Mouse (Mus musculus): ENCODE data around the gene Pcdh19. TPM values are rescaled to one million over a fixed set of nuclear protein-coding genes. Genes with fewer than 3 reads are reported as not detected.
A peak's percentile ranks its signal among the peaks of the same experiment; 100 is the strongest.

The Pcdh19 gene
- polyA plus RNA-seq, 1 experiment from 2014 or later, result 18.8 TPM

- Histone ChIP-seq H3K4me3 (ENCODE audit: low read length) (peak overlapping the region; percentile 58), H3K27ac (ENCODE audit: low read depth, low read length) (no peak overlapping the region), H3K9me3 (ENCODE audit: control insufficient read depth, low read length) (no peaks in the 10 kb centered on the region; the same call in 1 of the 2 replicates), H3K36me3 (ENCODE audit: control insufficient read depth, insufficient read depth, low read length) (no peaks in the 10 kb centered on the region), H3K4me2 (ENCODE audit: low read length) (peak overlapping the region; percentile 71), H3K9ac (ENCODE audit: low read depth, low read length) (no peak overlapping the region), H3K4me1 (ENCODE audit: control insufficient read depth, insufficient read depth, low read depth, low read length) (no peaks in the 10 kb centered on the region), H3K27me3 (replicated peaks; ENCODE audit: control insufficient read depth, insufficient read depth, low read length) (no peaks in the 10 kb centered on the region)
- ATAC-seq, result no peak
- 42% methylated on average over 3 of the region's 3 CpGs for WGBS
These were observed 4.8 kb downstream of the Pcdh19 start for GRCm38 (mm10) chrX:133683961-133684360.

DNA sequence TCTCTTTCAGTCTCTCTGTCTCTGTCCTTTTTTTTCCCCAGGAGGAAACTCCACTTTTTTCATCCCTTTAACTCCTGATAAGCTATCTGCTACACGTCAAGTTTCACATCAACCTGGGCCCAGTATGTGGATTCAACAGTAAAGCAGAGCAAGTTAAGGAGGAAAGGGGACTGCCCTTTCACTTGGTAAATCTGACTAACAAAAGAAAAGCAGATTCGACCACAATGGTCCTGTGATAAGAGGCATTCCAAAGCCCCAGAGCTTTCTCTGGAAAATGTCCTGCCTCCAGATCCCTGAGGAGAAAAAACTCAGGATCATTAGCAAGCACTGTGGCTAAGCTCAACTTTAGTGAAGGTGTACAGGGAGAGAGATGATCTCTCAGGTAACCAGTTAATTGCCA is 13.7 kb downstream of the Pcdh19 start:
- Histone ChIP-seq H3K4me1 (ENCODE audit: control insufficient read depth, insufficient read depth, low read depth, low read length) (no peaks in the 10 kb centered on the region), H3K27ac (ENCODE audit: low read depth, low read length) (no peak overlapping the region), H3K4me2 (ENCODE audit: low read length) (no peak overlapping the region), H3K27me3 (replicated peaks; ENCODE audit: control insufficient read depth, insufficient read depth, low read length) (no peaks in the 10 kb centered on the region), H3K36me3 (ENCODE audit: control insufficient read depth, insufficient read depth, low read length) (no peaks in the 10 kb centered on the region), H3K9me3 (ENCODE audit: control insufficient read depth, low read length) (no peaks in the 10 kb centered on the region), H3K4me3 (ENCODE audit: low read length) (no peak overlapping the region), H3K9ac (ENCODE audit: low read depth, low read length) (no peak overlapping the region)
- WGBS, result 21% methylated on average over 2 of the region's 2 CpGs
- no peak for ATAC-seq

DNA sequence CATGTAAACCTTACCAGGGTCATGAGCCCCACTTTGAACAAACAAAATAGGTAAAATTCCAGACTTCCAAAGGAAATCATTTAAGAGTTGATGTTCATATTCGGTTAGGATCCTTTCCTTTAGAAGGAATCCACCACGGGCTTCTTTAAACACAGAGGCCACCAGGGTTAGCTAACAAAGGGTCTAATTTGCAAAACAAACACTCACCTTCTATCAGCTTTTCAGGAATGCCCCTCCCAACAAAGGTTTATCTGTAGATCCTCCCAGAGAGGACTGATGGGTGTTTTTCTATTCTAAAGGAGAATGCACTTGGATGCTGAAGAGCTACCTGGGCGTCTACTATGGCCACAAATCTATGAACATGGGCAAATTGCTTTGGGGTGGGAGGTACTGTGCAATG is 15.0 kb downstream of the Pcdh19 start:
- WGBS, result 31% methylated on average over 3 of the region's 3 CpGs

DNA sequence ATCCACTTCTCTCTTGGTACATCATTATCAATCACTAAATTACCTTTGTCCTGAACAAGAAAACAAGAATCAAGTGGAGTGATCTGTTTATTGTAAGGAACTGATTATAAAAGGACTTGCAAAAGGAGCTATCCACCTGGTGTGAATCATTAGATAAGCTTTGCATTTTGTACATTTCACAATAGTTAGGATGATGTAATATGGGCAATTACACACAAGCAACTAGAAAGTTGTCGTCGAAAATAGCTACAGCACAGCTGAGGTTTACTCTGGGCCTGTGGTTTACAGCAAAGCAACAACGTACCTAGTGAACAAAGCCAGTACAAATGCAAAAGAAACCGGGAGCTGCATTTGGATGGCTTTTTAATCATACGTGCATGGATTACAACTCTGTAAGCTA is 28.7 kb downstream of the Pcdh19 start:
- Histone ChIP-seq H3K4me1 (ENCODE audit: control insufficient read depth, insufficient read depth, low read depth, low read length) (no peaks in the 10 kb centered on the region; the same call in 1 of the 2 replicates), H3K4me2 (ENCODE audit: low read length) (no peak overlapping the region), H3K27me3 (replicated peaks; ENCODE audit: control insufficient read depth, insufficient read depth, low read length) (no peaks in the 10 kb centered on the region; the same call in 1 of the 2 replicates), H3K27ac (ENCODE audit: low read depth, low read length) (no peak overlapping the region), H3K36me3 (ENCODE audit: control insufficient read depth, insufficient read depth, low read length) (no peaks in the 10 kb centered on the region), H3K4me3 (ENCODE audit: low read length) (no peak overlapping the region), H3K9me3 (ENCODE audit: control insufficient read depth, low read length) (no peaks in the 10 kb centered on the region), H3K9ac (ENCODE audit: low read depth, low read length) (no peak overlapping the region)
- ATAC-seq, result no peak
- WGBS, result 65% methylated on average over 5 of the region's 5 CpGs

More for the DNA sequence above, 15.0 kb downstream of the Pcdh19 start:
- no peaks in the 10 kb centered on the region for H3K27me3 ChIP-seq (replicated peaks; ENCODE audit: control insufficient read depth, insufficient read depth, low read length)
- no peak overlapping the region for H3K9ac ChIP-seq (ENCODE audit: low read depth, low read length)
- H3K4me2 ChIP-seq (ENCODE audit: low read length), result no peak overlapping the region
- H3K9me3 ChIP-seq (ENCODE audit: control insufficient read depth, low read length), result no peaks in the 10 kb centered on the region
- no peaks in the 10 kb centered on the region for H3K4me1 ChIP-seq (ENCODE audit: control insufficient read depth, insufficient read depth, low read depth, low read length)
- no peak overlapping the region for H3K27ac ChIP-seq (ENCODE audit: low read depth, low read length)
- no peaks in the 10 kb centered on the region for H3K36me3 ChIP-seq (ENCODE audit: control insufficient read depth, insufficient read depth, low read length)
- no peak for ATAC-seq
- H3K4me3 ChIP-seq (ENCODE audit: low read length), result no peak overlapping the region

GRCm38 (mm10) chrX:133657308-133658302 is 31.2 kb downstream of the Pcdh19 start:
- Histone ChIP-seq H3K4me3 (ENCODE audit: low read length) (peak overlapping the region; percentile 18; the same call in 1 of the 2 replicates), H3K36me3 (ENCODE audit: control insufficient read depth, insufficient read depth, low read length) (no peaks in the 10 kb centered on the region), H3K4me2 (ENCODE audit: low read length) (peak overlapping the region; percentile 43), H3K4me1 (ENCODE audit: control insufficient read depth, insufficient read depth, low read depth, low read length) (no peaks in the 10 kb centered on the region; the same call in 1 of the 2 replicates), H3K27me3 (replicated peaks; ENCODE audit: control insufficient read depth, insufficient read depth, low read length) (no peaks in the 10 kb centered on the region; the same call in 1 of the 2 replicates), H3K9ac (ENCODE audit: low read depth, low read length) (no peak overlapping the region), H3K27ac (ENCODE audit: low read depth, low read length) (no peak overlapping the region), H3K9me3 (ENCODE audit: control insufficient read depth, low read length) (no peaks in the 10 kb centered on the region)
- 17% methylated on average over 9 of the region's 9 CpGs for WGBS
- peak; percentile 61 for ATAC-seq

DNA sequence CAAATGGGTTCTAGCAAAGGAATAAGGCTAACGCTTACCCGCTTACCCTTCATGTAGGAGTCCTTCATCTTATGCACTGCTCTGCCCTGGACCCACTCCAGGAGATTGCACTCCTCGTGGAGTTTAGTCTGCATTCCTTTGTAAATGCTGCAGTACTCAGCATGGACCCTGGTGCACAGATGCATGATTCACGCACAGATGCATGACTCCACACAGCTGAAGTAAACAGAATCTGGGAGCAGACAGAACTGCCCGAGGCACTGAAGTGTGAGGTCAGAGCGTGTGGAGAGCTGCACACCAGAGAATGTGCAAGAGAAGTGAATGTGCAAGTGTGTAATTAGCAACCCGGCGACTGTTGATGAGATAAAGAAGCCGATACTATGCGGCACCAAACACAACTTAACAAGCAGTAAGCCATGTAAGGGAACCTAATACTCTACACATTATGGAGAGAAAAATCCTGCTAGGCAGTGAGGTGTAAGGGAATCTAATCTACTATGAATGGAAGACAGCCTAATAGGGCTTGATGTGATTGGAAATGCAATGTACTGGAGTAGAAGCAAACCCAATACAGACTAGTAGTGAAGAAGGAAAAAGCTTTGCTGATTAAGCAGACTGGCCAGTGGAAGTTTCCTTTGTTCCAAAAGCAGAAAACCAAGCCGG is 32.8 kb downstream of the Pcdh19 start:
- Histone ChIP-seq H3K9me3 (ENCODE audit: control insufficient read depth, low read length) (no peaks in the 10 kb centered on the region), H3K36me3 (ENCODE audit: control insufficient read depth, insufficient read depth, low read length) (no peaks in the 10 kb centered on the region), H3K27me3 (replicated peaks; ENCODE audit: control insufficient read depth, insufficient read depth, low read length) (no peaks in the 10 kb centered on the region; the same call in 1 of the 2 replicates), H3K4me3 (ENCODE audit: low read length) (no peak overlapping the region), H3K9ac (ENCODE audit: low read depth, low read length) (no peak overlapping the region), H3K27ac (ENCODE audit: low read depth, low read length) (no peak overlapping the region), H3K4me2 (ENCODE audit: low read length) (no peak overlapping the region), H3K4me1 (ENCODE audit: control insufficient read depth, insufficient read depth, low read depth, low read length) (no peaks in the 10 kb centered on the region; the same call in 1 of the 2 replicates)
- ATAC-seq, result peak; percentile 76
- 55% methylated on average over 11 of the region's 11 CpGs for WGBS

DNA sequence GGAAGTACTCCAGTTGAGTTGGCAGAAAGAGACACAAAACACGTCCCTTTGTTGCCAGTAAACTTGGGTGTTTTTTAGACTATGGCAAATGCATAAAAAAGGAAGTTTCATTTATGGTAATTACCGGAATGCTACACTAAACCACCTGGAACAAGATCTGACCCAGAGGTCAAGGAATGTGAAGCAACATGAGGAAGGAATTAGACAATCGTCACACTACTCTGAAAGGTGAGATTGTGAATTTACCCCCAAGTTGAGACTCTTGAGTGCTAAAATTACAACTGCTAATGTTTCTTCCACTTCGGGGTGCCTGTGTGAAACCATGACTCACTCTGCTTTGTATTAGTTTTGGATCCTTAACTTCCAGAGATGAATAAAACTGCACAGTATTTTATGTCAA is 33.6 kb downstream of the Pcdh19 start:
- no peaks in the 10 kb centered on the region for H3K36me3 ChIP-seq (ENCODE audit: control insufficient read depth, insufficient read depth, low read length)
- no peak overlapping the region for H3K9ac ChIP-seq (ENCODE audit: low read depth, low read length)
- H3K27me3 ChIP-seq (replicated peaks; ENCODE audit: control insufficient read depth, insufficient read depth, low read length), result no peaks in the 10 kb centered on the region; the same call in 1 of the 2 replicates
- H3K4me2 ChIP-seq (ENCODE audit: low read length), result no peak overlapping the region
- no peak for ATAC-seq
- no peaks in the 10 kb centered on the region; the same call in 1 of the 2 replicates for H3K4me1 ChIP-seq (ENCODE audit: control insufficient read depth, insufficient read depth, low read depth, low read length)
- H3K27ac ChIP-seq (ENCODE audit: low read depth, low read length), result no peak overlapping the region
- no peaks in the 10 kb centered on the region for H3K9me3 ChIP-seq (ENCODE audit: control insufficient read depth, low read length)
- no peak overlapping the region for H3K4me3 ChIP-seq (ENCODE audit: low read length)
- 70% methylated on average over 4 of the region's 4 CpGs for WGBS

DNA sequence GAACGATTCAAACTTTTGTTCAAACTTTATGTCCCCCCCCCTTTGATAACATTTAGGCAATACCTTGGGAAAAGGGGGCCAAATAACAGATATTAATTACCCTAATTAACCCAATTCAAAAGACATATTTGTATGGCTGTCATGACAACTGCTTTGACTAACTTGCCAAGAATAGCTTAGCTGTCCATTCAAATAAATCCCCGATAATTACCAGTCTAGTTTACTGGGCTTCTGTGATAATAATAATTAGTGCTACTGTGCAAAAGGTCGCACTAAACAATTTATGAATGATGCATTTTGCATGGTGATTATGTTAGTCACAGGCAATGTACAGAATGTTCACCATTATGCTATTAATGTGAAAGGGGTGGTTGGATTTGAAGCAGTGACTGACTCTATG is 35.7 kb downstream of the Pcdh19 start:
- no peak for ATAC-seq
- Histone ChIP-seq H3K27ac (ENCODE audit: low read depth, low read length) (no peak overlapping the region), H3K9me3 (ENCODE audit: control insufficient read depth, low read length) (no peaks in the 10 kb centered on the region), H3K4me2 (ENCODE audit: low read length) (no peak overlapping the region), H3K4me3 (ENCODE audit: low read length) (no peak overlapping the region), H3K4me1 (ENCODE audit: control insufficient read depth, insufficient read depth, low read depth, low read length) (no peaks in the 10 kb centered on the region), H3K27me3 (replicated peaks; ENCODE audit: control insufficient read depth, insufficient read depth, low read length) (no peaks in the 10 kb centered on the region), H3K9ac (ENCODE audit: low read depth, low read length) (no peak overlapping the region), H3K36me3 (ENCODE audit: control insufficient read depth, insufficient read depth, low read length) (no peaks in the 10 kb centered on the region)
- WGBS, result 50% methylated on average over 3 of the region's 3 CpGs

DNA sequence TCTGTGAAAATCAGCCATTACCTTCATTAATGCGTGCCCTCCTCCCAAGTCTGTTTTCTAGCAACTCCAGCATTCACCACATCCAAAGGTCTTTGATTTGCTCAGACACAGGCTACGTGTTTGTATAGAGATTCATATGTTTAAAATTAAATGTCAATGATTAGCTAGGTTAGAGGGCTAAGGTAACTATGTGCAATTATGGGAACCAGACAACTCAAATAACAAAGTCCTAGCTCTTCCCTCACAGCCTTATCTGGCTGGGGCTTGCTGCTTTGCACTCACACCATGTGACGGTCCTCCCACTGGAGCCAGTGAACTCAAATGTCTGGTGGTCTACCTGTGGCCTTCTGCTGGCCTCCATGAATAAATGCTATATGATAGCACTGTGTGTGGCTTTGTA is 38.4 kb downstream of the Pcdh19 start:
- H3K4me1 ChIP-seq (ENCODE audit: control insufficient read depth, insufficient read depth, low read depth, low read length), result no peaks in the 10 kb centered on the region
- 86% methylated on average over 3 of the region's 3 CpGs for WGBS
- no peak overlapping the region for H3K4me2 ChIP-seq (ENCODE audit: low read length)
- no peak overlapping the region for H3K4me3 ChIP-seq (ENCODE audit: low read length)
- H3K27ac ChIP-seq (ENCODE audit: low read depth, low read length), result no peak overlapping the region
- H3K36me3 ChIP-seq (ENCODE audit: control insufficient read depth, insufficient read depth, low read length), result no peaks in the 10 kb centered on the region
- ATAC-seq, result no peak
- no peaks in the 10 kb centered on the region for H3K27me3 ChIP-seq (replicated peaks; ENCODE audit: control insufficient read depth, insufficient read depth, low read length)
- no peak overlapping the region for H3K9ac ChIP-seq (ENCODE audit: low read depth, low read length)
- H3K9me3 ChIP-seq (ENCODE audit: control insufficient read depth, low read length), result no peaks in the 10 kb centered on the region

All from hindbrain, embryonic 16.5 days (tissue).